In genomic region chr3:104218926-104219325, GRCm38 (mm10) we compare ENCODE assay signal across 9 mouse cellular contexts. TPM values are rescaled to one million over a fixed set of nuclear protein-coding genes. Genes with fewer than 3 reads are reported as not detected.
DNase-seq lines count a peak whose midpoint lies in the region; ATAC-seq and TF ChIP-seq lines count a peak whose summit lies in the region.
"Had no signal": no experiment of that assay in that cellular context is flagged by ENCODE, and none has a peak within 500 bp of the region (broad histone marks: within the 10 kb centered on the region; RNA-seq: fewer than 3 reads in every experiment).

No protein-coding gene starts in this region.

- ATAC-seq in cerebellum, adult (ENCODE audit: insufficient number of reproducible peaks, low FRiP score, low TSS enrichment), result no peak
- no peak for ATAC-seq in forebrain, postnatal 0 days
- no peak for ATAC-seq in limb, embryonic 11.5 days (ENCODE audit: insufficient number of reproducible peaks, low FRiP score, low TSS enrichment, low read depth)
- ATAC-seq in midbrain, embryonic 12.5 days (ENCODE audit: low FRiP score, low read depth), result no peak

- 0 out of 2 replicates have a peak overlapping the region, but pooled peaks have one; percentile 96 for H3K27ac ChIP-seq in forebrain, postnatal 0 days (ENCODE audit: low read depth, low read length)
- no peak overlapping the region for H3K27ac ChIP-seq in limb, embryonic 11.5 days (replicated peaks; ENCODE audit: low read depth, low read length)
- H3K27ac ChIP-seq in midbrain, embryonic 12.5 days (replicated peaks), result peak overlapping the region; percentile 96; the same call in 1 of the 2 replicates

- DNase-seq in cerebellum, adult 11-12 months, result peak; percentile 9
- DNase-seq in brain, adult 2 months (ENCODE audit: low read depth, low spot score), result peak; percentile 50
- DNase-seq in forebrain, postnatal 0 days, result peak; percentile 47
- DNase-seq in induced T-regulatory cell, adult 2 months (ENCODE audit: low read depth), result peak; percentile 59
- DNase-seq in limb, embryonic 11.5 days (ENCODE audit: low spot score), result peak; percentile 54
- peak; percentile 17 for DNase-seq in telencephalon, adult 2 months (ENCODE audit: low read depth, low spot score)

- WGBS in forebrain, postnatal 0 days, result 2% methylated on average over 15 of the region's 15 CpGs
- 2% methylated on average over 15 of the region's 15 CpGs for WGBS in limb, embryonic 11.5 days
- WGBS in midbrain, embryonic 12.5 days, result 2% methylated on average over 15 of the region's 15 CpGs

- no peaks in the 10 kb centered on the region for H3K27me3 ChIP-seq in forebrain, postnatal 0 days (ENCODE audit: insufficient read depth, low read length)
- no peaks in the 10 kb centered on the region for H3K27me3 ChIP-seq in limb, embryonic 11.5 days (ENCODE audit: control insufficient read depth, insufficient read depth, low read length)
- no peaks in the 10 kb centered on the region; the same call in 1 of the 2 replicates for H3K27me3 ChIP-seq in midbrain, embryonic 12.5 days

- no peaks in the 10 kb centered on the region for H3K36me3 ChIP-seq in forebrain, postnatal 0 days (ENCODE audit: insufficient read depth)
- H3K36me3 ChIP-seq in limb, embryonic 11.5 days (ENCODE audit: control insufficient read depth, insufficient read depth, low read length), result no peaks in the 10 kb centered on the region
- no peaks in the 10 kb centered on the region for H3K36me3 ChIP-seq in midbrain, embryonic 12.5 days
- H3K36me3 ChIP-seq: G1E had no signal

- H3K4me3 ChIP-seq in forebrain, postnatal 0 days (ENCODE audit: low read depth, low read length), result peak overlapping the region; percentile 96
- H3K4me3 ChIP-seq in limb, embryonic 11.5 days (ENCODE audit: low read depth, low read length), result peak overlapping the region; percentile 74
- peak overlapping the region; percentile 73 for H3K4me3 ChIP-seq in midbrain, embryonic 12.5 days

- TF ChIP-seq CTCF in forebrain, postnatal 0 days (IDR thresholded peaks at IDR 0.05; ENCODE audit: low read depth), result no peak

- no peaks in the 10 kb centered on the region for H3K9me3 ChIP-seq in forebrain, postnatal 0 days (ENCODE audit: low read length)
- no peaks in the 10 kb centered on the region for H3K9me3 ChIP-seq in limb, embryonic 11.5 days (ENCODE audit: control insufficient read depth, low read length)
- no peaks in the 10 kb centered on the region for H3K9me3 ChIP-seq in midbrain, embryonic 12.5 days

- H3K4me2 ChIP-seq in forebrain, postnatal 0 days (ENCODE audit: low read depth), result peak overlapping the region; percentile 68
- peak overlapping the region; percentile 96 for H3K4me2 ChIP-seq in limb, embryonic 11.5 days (ENCODE audit: low read depth, severe bottlenecking)
- H3K4me2 ChIP-seq in midbrain, embryonic 12.5 days (replicated peaks), result peak overlapping the region; percentile 83

- H3K4me1 ChIP-seq in forebrain, postnatal 0 days (ENCODE audit: insufficient read depth), result peaks cover 5% of the 10 kb centered on the region; the same call in 1 of the 2 replicates
- peaks cover 5% of the 10 kb centered on the region for H3K4me1 ChIP-seq in limb, embryonic 11.5 days (ENCODE audit: control insufficient read depth, insufficient read depth, low read length)
- peaks cover 16% of the 10 kb centered on the region for H3K4me1 ChIP-seq in midbrain, embryonic 12.5 days

- H3K9ac ChIP-seq in forebrain, postnatal 0 days, result peak overlapping the region; percentile 77
- no peak overlapping the region for H3K9ac ChIP-seq in limb, embryonic 11.5 days (ENCODE audit: low read length)
- peak overlapping the region; percentile 75 for H3K9ac ChIP-seq in midbrain, embryonic 12.5 days (replicated peaks)

RNA-seq across cellular contexts. Expression of gene Magi3, which starts 1.2 kb away (rescaled TPM):
- 24.5 and 26.7 TPM in 2 replicates for total RNA-seq in forebrain, postnatal 0 days (2014; rRNA removed)
- polyA plus RNA-seq in forebrain, postnatal 0 days (2015; fragmentation: Nextera tagmentation; extraction: Ambion mirVana), result 2.2 and 3.1 TPM in 2 replicates
- 3.2 and 3.8 TPM in 2 replicates for polyA plus RNA-seq in limb, embryonic 11.5 days (2014; fragmentation: Nextera tagmentation; extraction: Ambion mirVana)
- 5.2 and 6.0 TPM in 2 replicates for polyA plus RNA-seq in midbrain, embryonic 12.5 days (2016; fragmentation: Nextera tagmentation; extraction: Ambion mirVana)
- polyA plus RNA-seq: G1E had no signal

Comparison
In these comparisons a context has a peak if more than half of its experiments do, and no peak if none do; other contexts are left out.
1. DNase-seq: peak in every context shown above with its lines; median percentile 59 in induced T-regulatory cell, adult 2 months; 54 in limb, embryonic 11.5 days; 50 in brain, adult 2 months; 47 in forebrain, postnatal 0 days; 17 in telencephalon, adult 2 months; 9 in cerebellum, adult 11-12 months.